Mouse (Mus musculus): ENCODE results near the gene Slc12a5.

GRCm38 (mm10) chr2:164947506-164947905 lies 13.1 kb upstream of the Slc12a5 start:
- TF ChIP-seq CTCF (conservative IDR thresholded peaks at IDR 0.05; ENCODE audit: low read length) (no peak), POU5F1 (IDR thresholded peaks at IDR 0.05; ENCODE audit: borderline replicate concordance, low read length) (no peak)

Measured in E14TG2a.4 (cell line).